Mouse (Mus musculus) lung, adult 2 months (tissue): ENCODE measurements around the gene Sim2.

Source experiments
- CTCF ChIP-seq: fragments of 200-500 bp; IDR thresholded peaks from 2 replicates; pipeline ENCODE4 v1.5.1; 2011; ENCODE audit warnings: mild to moderate bottlenecking, low read length, control low read depth; ENCODE audit not compliant: insufficient read depth
- POLR2A ChIP-seq: fragments of 200-500 bp; IDR thresholded peaks from 2 replicates; pipeline ENCODE4 v1.6.1; 2011; ENCODE audit warnings: low read depth, mild to moderate bottlenecking, control low read depth, low read length, borderline replicate concordance; ENCODE audit errors: extremely low read depth

DNA sequence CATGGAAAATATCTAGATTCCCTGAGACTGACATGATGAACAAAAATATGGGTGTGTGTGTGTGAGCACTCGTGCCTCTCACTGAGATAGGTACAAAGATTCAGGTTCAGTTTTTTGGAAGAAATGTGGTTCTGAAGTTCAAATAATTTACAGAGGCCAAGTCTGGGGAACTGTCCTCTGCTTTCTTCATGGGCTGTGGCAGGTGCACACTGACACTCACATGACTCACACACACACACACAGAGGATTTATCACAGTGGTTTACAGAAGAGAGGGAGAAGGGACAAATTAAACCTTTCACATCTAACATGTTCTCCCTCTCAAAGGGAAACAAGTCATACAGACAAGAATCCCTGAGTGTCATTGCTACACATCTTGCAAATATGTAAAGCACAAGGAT lies 88.6 kb downstream of the Sim2 start:
- TF ChIP-seq CTCF (no peak), POLR2A (no peak)
